Mouse (Mus musculus): Measurements from ENCODE around the gene Taco1.

- no peak for TF ChIP-seq POLR2A (IDR thresholded peaks at IDR 0.05; ENCODE audit: insufficient read depth, low read depth, low read length)
- TF ChIP-seq CTCF (IDR thresholded peaks at IDR 0.05) = no peak
- TF ChIP-seq EP300 (IDR thresholded peaks at IDR 0.05; ENCODE audit: insufficient read depth, low read depth, low read length) = no peak
Measured at GRCm38 (mm10) chr11:106045780-106046179, 20.1 kb upstream of the Taco1 start.
